ENCODE assay signal across 13 mouse cellular contexts in genomic region chr7:49741474-49741873, GRCm38 (mm10). TPM values are rescaled to one million over a fixed set of nuclear protein-coding genes. Genes with fewer than 3 reads are reported as not detected.
A peak's percentile ranks its signal among the peaks of the same experiment; 100 is the strongest.
DNase-seq lines count a peak whose midpoint lies in the region; ATAC-seq lines count a peak whose summit lies in the region.
"Had no signal": no experiment of that assay in that cellular context is flagged by ENCODE, and none has a peak within 500 bp of the region (broad histone marks: within the 10 kb centered on the region; RNA-seq: fewer than 3 reads in every experiment).

No protein-coding gene starts in this region.

- no peak for ATAC-seq in kidney, embryonic 16.5 days (ENCODE audit: low FRiP score, low TSS enrichment)
- ATAC-seq: forebrain, embryonic 16.5 days; intestine, embryonic 15.5 days had no signal

- H3K27ac ChIP-seq in kidney, embryonic 16.5 days (ENCODE audit: low read length): no peak overlapping the region
- H3K27ac ChIP-seq: embryonic facial prominence, embryonic 12.5 days; intestine, embryonic 15.5 days had no signal

- no peaks in the 10 kb centered on the region for H3K9me3 ChIP-seq in kidney, embryonic 16.5 days (ENCODE audit: low read length)
- H3K9me3 ChIP-seq: embryonic facial prominence, embryonic 12.5 days; intestine, embryonic 15.5 days had no signal

- peaks cover 8% of the 10 kb centered on the region; the same call in 1 of the 2 replicates for H3K4me1 ChIP-seq in kidney, embryonic 16.5 days (ENCODE audit: insufficient read depth, low read length)
- H3K4me1 ChIP-seq: intestine, embryonic 15.5 days had no signal

- H3K27me3 ChIP-seq in kidney, embryonic 16.5 days (ENCODE audit: insufficient read depth, low read length): no peaks in the 10 kb centered on the region; the same call in 1 of the 2 replicates
- H3K27me3 ChIP-seq: intestine, embryonic 15.5 days had no signal

- no peaks in the 10 kb centered on the region for H3K36me3 ChIP-seq in kidney, embryonic 16.5 days (ENCODE audit: insufficient read depth, low read length)
- H3K36me3 ChIP-seq: embryonic facial prominence, embryonic 12.5 days; intestine, embryonic 15.5 days had no signal

- peak overlapping the region; percentile 34; the same call in 1 of the 2 replicates for H3K4me2 ChIP-seq in kidney, embryonic 16.5 days (replicated peaks; ENCODE audit: low read depth, low read length)
- H3K4me2 ChIP-seq: embryonic facial prominence, embryonic 12.5 days; intestine, embryonic 15.5 days had no signal

- H3K4me3 ChIP-seq in kidney, embryonic 16.5 days (ENCODE audit: low read length): no peak overlapping the region
- H3K4me3 ChIP-seq: embryonic facial prominence, embryonic 12.5 days; intestine, embryonic 15.5 days had no signal

- peak; percentile 45 for DNase-seq in embryo, embryonic 10.5 days (ENCODE audit: low spot score)
- DNase-seq in embryo, embryonic 11 days: no peak
- DNase-seq in kidney, adult 11 months: no peak
- peak; percentile 12 for DNase-seq in thymus, postnatal 14 days
- no peak for DNase-seq in thymus, postnatal 10 days (ENCODE audit: low spot score in 2 of 2)
- no peak for DNase-seq in natural killer cell, adult 2 months (ENCODE audit: low spot score in 2 of 2)
- DNase-seq in gastrocnemius, adult 8-10 months (ENCODE audit: low spot score in 2 of 2): no peak
- DNase-seq: adrenal gland, postnatal 10 days; gastrocnemius, postnatal 36 days had no signal

- WGBS in kidney, embryonic 16.5 days: 15% methylated on average over 5 of the region's 5 CpGs

- H3K9ac ChIP-seq in kidney, embryonic 16.5 days (replicated peaks; ENCODE audit: low read length): no peak overlapping the region
- H3K9ac ChIP-seq: embryonic facial prominence, embryonic 12.5 days; intestine, embryonic 15.5 days had no signal

RNA-seq across cellular contexts. Expression of gene Htatip2, which starts 17.4 kb away (rescaled TPM):
- 9.4 and 11.2 TPM in 2 replicates for polyA plus RNA-seq in kidney, embryonic 16.5 days (2015; fragmentation: Nextera tagmentation; extraction: Ambion mirVana)
- total RNA-seq in gastrocnemius, adult 8-10 months (2022): 1 to 10 TPM; 5.3 to 8.2 (median 7.0) TPM

RNA-seq across cellular contexts. Expression of gene Prmt3, which starts 36.7 kb away (rescaled TPM):
- polyA plus RNA-seq in kidney, embryonic 16.5 days (2015; fragmentation: Nextera tagmentation; extraction: Ambion mirVana): 62.8 and 64.0 TPM in 2 replicates
- total RNA-seq in gastrocnemius, adult 8-10 months (2022): 10 to 100 TPM; 12.5 to 17.5 (median 15.2) TPM

Comparison
In these comparisons a context has a peak if more than half of its experiments do, and no peak if none do; other contexts are left out.
1. DNase-seq: peak in embryo, embryonic 10.5 days (single experiment) and thymus, postnatal 14 days (single experiment); none in embryo, embryonic 11 days (single experiment), kidney, adult 11 months (single experiment), thymus, postnatal 10 days (0 of 2), natural killer cell, adult 2 months (0 of 2) and gastrocnemius, adult 8-10 months (0 of 2).